In genomic region chr17:57311801-57312200, GRCm38 (mm10) we compare ENCODE assay signal across 14 mouse cellular contexts. TPM values are rescaled to one million over a fixed set of nuclear protein-coding genes. Genes with fewer than 3 reads are reported as not detected.
DNase-seq lines count a peak whose midpoint lies in the region; ATAC-seq and TF ChIP-seq lines count a peak whose summit lies in the region.
"Had no signal": no experiment of that assay in that cellular context is flagged by ENCODE, and none has a peak within 500 bp of the region (broad histone marks: within the 10 kb centered on the region; RNA-seq: fewer than 3 reads in every experiment).

No protein-coding gene starts in this region.

- WGBS in hindbrain, postnatal 0 days: 43% methylated on average over 13 of the region's 13 CpGs
- 38% methylated on average over 13 of the region's 13 CpGs for WGBS in hindbrain, embryonic 10.5 days
- WGBS in midbrain, postnatal 0 days: 34% methylated on average over 13 of the region's 13 CpGs

- peak; percentile 85 for TF ChIP-seq POLR2A in testis, adult 2 months (IDR thresholded peaks at IDR 0.05; ENCODE audit: control insufficient read depth, low read depth, low read length)

- no peak overlapping the region for H3K9ac ChIP-seq in hindbrain, postnatal 0 days (replicated peaks; ENCODE audit: low read length)
- H3K9ac ChIP-seq in midbrain, postnatal 0 days (replicated peaks; ENCODE audit: low read length, poor library complexity, severe bottlenecking): no peak overlapping the region
- H3K9ac ChIP-seq: hindbrain, embryonic 15.5 days; liver, embryonic 13.5 days; neural tube, embryonic 15.5 days had no signal

- no peaks in the 10 kb centered on the region for H3K4me1 ChIP-seq in hindbrain, postnatal 0 days (ENCODE audit: insufficient read depth, low read length)
- no peaks in the 10 kb centered on the region for H3K4me1 ChIP-seq in hindbrain, embryonic 10.5 days (replicated peaks)
- H3K4me1 ChIP-seq in testis, adult 2 months (ENCODE audit: control insufficient read depth, insufficient read depth, low read length): peaks cover 8% of the 10 kb centered on the region
- H3K4me1 ChIP-seq in midbrain, postnatal 0 days (ENCODE audit: insufficient read depth, low read length): no peaks in the 10 kb centered on the region
- H3K4me1 ChIP-seq: hindbrain, embryonic 15.5 days; neural tube, embryonic 15.5 days had no signal

- ATAC-seq in hindbrain, postnatal 0 days: 0 out of 2 replicates have a peak, but pooled peaks have one; percentile 21
- peak; percentile 47; the same call in 1 of the 2 replicates for ATAC-seq in megakaryocyte, adult 5-6 weeks (ENCODE audit: poor library complexity, severe bottlenecking)
- ATAC-seq in midbrain, postnatal 0 days (ENCODE audit: low FRiP score): no peak

- DNase-seq in hindbrain, postnatal 0 days (ENCODE audit: low spot score): no peak
- no peak for DNase-seq in hindbrain, embryonic 10.5 days (ENCODE audit: low spot score)
- DNase-seq in testis, postnatal 10 days (ENCODE audit: low spot score): no peak
- DNase-seq in gastrocnemius, adult 8-10 months (ENCODE audit: low spot score in 2 of 2): no peak
- DNase-seq in right cerebral cortex, postnatal 25 days: no peak
- DNase-seq in midbrain, postnatal 0 days (ENCODE audit: low spot score): no peak
- DNase-seq: B cell, adult 2 months; cerebellum, adult 11 months; layer of hippocampus, adult 9-11 months; liver, embryonic 13.5 days had no signal

- H3K27me3 ChIP-seq in hindbrain, postnatal 0 days (ENCODE audit: insufficient read depth, low read length): no peaks in the 10 kb centered on the region
- no peaks in the 10 kb centered on the region for H3K27me3 ChIP-seq in hindbrain, embryonic 10.5 days (ENCODE audit: insufficient read depth, poor library complexity, severe bottlenecking)
- no peaks in the 10 kb centered on the region for H3K27me3 ChIP-seq in testis, adult 2 months (ENCODE audit: control insufficient read depth, insufficient read depth, low read length)
- H3K27me3 ChIP-seq in midbrain, postnatal 0 days (ENCODE audit: insufficient read depth, low read length): no peaks in the 10 kb centered on the region
- H3K27me3 ChIP-seq: hindbrain, embryonic 15.5 days; liver, embryonic 13.5 days; neural tube, embryonic 15.5 days had no signal

- no peak overlapping the region for H3K4me3 ChIP-seq in hindbrain, postnatal 0 days (ENCODE audit: low read length)
- no peak overlapping the region for H3K4me3 ChIP-seq in hindbrain, embryonic 10.5 days
- peak overlapping the region; percentile 64 for H3K4me3 ChIP-seq in testis, adult 2 months (ENCODE audit: control insufficient read depth, low read depth, low read length)
- H3K4me3 ChIP-seq in midbrain, postnatal 0 days (ENCODE audit: low read depth, low read length): no peak overlapping the region
- H3K4me3 ChIP-seq: hindbrain, embryonic 15.5 days; liver, embryonic 13.5 days; neural tube, embryonic 15.5 days had no signal

- no peaks in the 10 kb centered on the region for H3K36me3 ChIP-seq in hindbrain, postnatal 0 days (ENCODE audit: insufficient read depth, low read length)
- no peaks in the 10 kb centered on the region for H3K36me3 ChIP-seq in hindbrain, embryonic 10.5 days
- no peaks in the 10 kb centered on the region for H3K36me3 ChIP-seq in testis, adult 2 months (ENCODE audit: control insufficient read depth, insufficient read depth, low read length)
- H3K36me3 ChIP-seq in midbrain, postnatal 0 days (ENCODE audit: insufficient read depth, low read length): no peaks in the 10 kb centered on the region
- H3K36me3 ChIP-seq: hindbrain, embryonic 15.5 days; liver, embryonic 13.5 days; neural tube, embryonic 15.5 days had no signal

- no peak overlapping the region for H3K4me2 ChIP-seq in hindbrain, postnatal 0 days (ENCODE audit: low read depth, low read length)
- H3K4me2 ChIP-seq in midbrain, postnatal 0 days (ENCODE audit: low read depth, low read length, poor library complexity, severe bottlenecking): no peak overlapping the region
- H3K4me2 ChIP-seq: hindbrain, embryonic 15.5 days; liver, embryonic 13.5 days; neural tube, embryonic 15.5 days had no signal

- no peaks in the 10 kb centered on the region for H3K9me3 ChIP-seq in hindbrain, postnatal 0 days (ENCODE audit: low read length)
- H3K9me3 ChIP-seq in hindbrain, embryonic 10.5 days: no peaks in the 10 kb centered on the region
- H3K9me3 ChIP-seq in midbrain, postnatal 0 days (ENCODE audit: low read length): no peaks in the 10 kb centered on the region
- H3K9me3 ChIP-seq: hindbrain, embryonic 15.5 days; liver, embryonic 13.5 days; neural tube, embryonic 15.5 days had no signal

- no peak overlapping the region for H3K27ac ChIP-seq in hindbrain, postnatal 0 days
- no peak overlapping the region for H3K27ac ChIP-seq in hindbrain, embryonic 10.5 days
- peak overlapping the region; percentile 55 for H3K27ac ChIP-seq in testis, adult 2 months (ENCODE audit: control insufficient read depth, insufficient read depth, low read depth, low read length)
- no peak overlapping the region for H3K27ac ChIP-seq in midbrain, postnatal 0 days (ENCODE audit: low read depth, low read length)
- H3K27ac ChIP-seq: hindbrain, embryonic 15.5 days; liver, embryonic 13.5 days; neural tube, embryonic 15.5 days had no signal

- no peak for TF ChIP-seq CTCF in hindbrain, postnatal 0 days (IDR thresholded peaks at IDR 0.05; ENCODE audit: low read depth)
- no peak for TF ChIP-seq CTCF in testis, adult 2 months (IDR thresholded peaks at IDR 0.05; ENCODE audit: control insufficient read depth, insufficient read depth, insufficient replicate concordance, low read depth, low read length)
- no peak for TF ChIP-seq CTCF in midbrain, postnatal 0 days (IDR thresholded peaks at IDR 0.05)

RNA-seq across cellular contexts. Expression of gene Vav1, which starts 32.9 kb away (rescaled TPM):
- total RNA-seq in hindbrain, postnatal 0 days (2014; rRNA removed): 2.2 and 2.5 TPM in 2 replicates
- 1.9 and 2.5 TPM in 2 replicates for polyA plus RNA-seq in hindbrain, postnatal 0 days (2015; fragmentation: Nextera tagmentation; extraction: Ambion mirVana)
- polyA plus RNA-seq in hindbrain, embryonic 10.5 days (2016; fragmentation: Nextera tagmentation; extraction: Ambion mirVana): 2.0 and 2.2 TPM in 2 replicates
- 7.4 and 8.4 TPM in 2 replicates for polyA plus RNA-seq in testis, adult 2 months (2012; rRNA removed)
- 84.7 and 92.2 TPM in 2 replicates for total RNA-seq in megakaryocyte, adult 5-6 weeks (2015)
- total RNA-seq in megakaryocyte, adult 5-6 weeks (2017): 307 and 321 TPM in 2 replicates
- total RNA-seq in gastrocnemius, adult 8-10 months (2022): under 1 TPM; 0.17 to 0.48 (median 0.32) TPM
- 1.5 and 2.7 TPM in 2 replicates for total RNA-seq in midbrain, postnatal 0 days (2014; rRNA removed)
- polyA plus RNA-seq in midbrain, postnatal 0 days (2015; fragmentation: Nextera tagmentation; extraction: Ambion mirVana): 1.7 and 2.0 TPM in 2 replicates

RNA-seq across cellular contexts. Expression of gene Adgre1, which starts 46.7 kb away (rescaled TPM):
- 6.8 and 16.1 TPM in 2 replicates for total RNA-seq in hindbrain, postnatal 0 days (2014; rRNA removed)
- polyA plus RNA-seq in hindbrain, postnatal 0 days (2015; fragmentation: Nextera tagmentation; extraction: Ambion mirVana): 4.2 and 5.0 TPM in 2 replicates
- 1.5 and 3.6 TPM in 2 replicates for polyA plus RNA-seq in hindbrain, embryonic 10.5 days (2016; fragmentation: Nextera tagmentation; extraction: Ambion mirVana)
- 1.9 and 2.6 TPM in 2 replicates for polyA plus RNA-seq in testis, adult 2 months (2012; rRNA removed)
- 53.0 and 62.3 TPM in 2 replicates for total RNA-seq in megakaryocyte, adult 5-6 weeks (2015)
- total RNA-seq in megakaryocyte, adult 5-6 weeks (2017): 107 and 116 TPM in 2 replicates
- 1 to 10 TPM; 1.0 to 1.6 (median 1.3) TPM for total RNA-seq in gastrocnemius, adult 8-10 months (2022)
- total RNA-seq in midbrain, postnatal 0 days (2014; rRNA removed): 7.0 and 21.8 TPM in 2 replicates
- polyA plus RNA-seq in midbrain, postnatal 0 days (2015; fragmentation: Nextera tagmentation; extraction: Ambion mirVana): 3.8 and 4.4 TPM in 2 replicates

Comparison
In these comparisons a context has a peak if more than half of its experiments do, and no peak if none do; other contexts are left out.
1. RNA of gene Vav1, which starts 32.9 kb away (total RNA-seq): 84.7 to 321 TPM in megakaryocyte, adult 5-6 weeks; 1.5 to 2.7 TPM in midbrain, postnatal 0 days, 2.2 to 2.5 TPM in hindbrain, postnatal 0 days and 0.17 to 0.48 TPM in gastrocnemius, adult 8-10 months; every median in the first group is over 10 times any median in the second.